Mouse (Mus musculus) lung, postnatal 10 days (tissue): Measurements from ENCODE around the gene Gm4513.
"Not testable (repeated sequence)": the region's sequence is repeated elsewhere in the genome, so short reads cannot be mapped to it uniquely, and the experiment has no call there.

Experiments
- DNase-seq: peaks from one replicate; pipeline ENCODE4 v3.0.0; 2021

Gene Gm4513

DNA sequence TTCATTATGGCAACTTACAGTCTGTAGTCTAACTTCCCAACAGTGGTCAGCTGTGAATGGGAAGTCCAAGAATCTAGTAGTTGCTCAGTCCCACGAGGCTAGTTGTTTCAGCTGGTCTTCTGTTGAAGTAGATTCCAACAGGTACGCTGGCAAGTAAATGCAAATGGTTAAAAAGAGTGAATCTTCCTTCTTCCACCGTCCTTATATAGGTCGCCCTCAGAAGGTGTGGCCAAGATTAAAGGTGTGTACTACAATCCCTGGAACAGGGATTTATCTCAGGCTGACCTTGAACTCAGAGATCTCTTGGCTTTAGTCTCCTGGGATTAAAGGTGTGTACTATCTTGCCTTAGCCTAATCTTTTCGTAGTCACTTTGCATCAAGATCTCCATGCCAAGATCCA is at the start of gene Gm4513:
TSS of gene Gm4513 (minus strand) at position 101 of the 400 bp plus-strand sequence.
- not testable (repeated sequence) for DNase-seq

GRCm38 (mm10) chr7:20576141-20576540 is 22.7 kb downstream of the Gm4513 start, which contains the start of gene Gm4141:
Gene Gm4141 (minus strand): TSS chr7:20576241.
- DNase-seq, result not testable (repeated sequence)

GRCm38 (mm10) chr7:20545657-20546056 is 53.2 kb downstream of the Gm4513 start, which contains the start of gene Gm5726:
Gene Gm5726 (minus strand): TSS chr7:20545757.
- DNase-seq, result not testable (repeated sequence)
